Mouse (Mus musculus) cerebellum, postnatal 36 days (tissue): ENCODE results near the gene Anapc15-ps.

Experiments
- DNase-seq, 2 experiments: peaks; one replicate each; pipeline ENCODE4 v3.0.0; 2021 to 2022; ENCODE audit warnings: mixed read lengths in 2 of 2

The Anapc15-ps gene

GRCm38 (mm10) chr10:95689833-95690232 is 16.6 kb upstream of the Anapc15-ps start:
- DNase-seq: no peak

GRCm38 (mm10) chr10:95689058-95689457 is 15.8 kb upstream of the Anapc15-ps start:
- DNase-seq: no peak

- DNase-seq: no peak
These were observed 14.4 kb upstream of the Anapc15-ps start for GRCm38 (mm10) chr10:95687558-95688141.

- DNase-seq: no peak
These were observed 12.8 kb upstream of the Anapc15-ps start for GRCm38 (mm10) chr10:95686041-95686440.

- no peak for DNase-seq
These were observed 11.7 kb upstream of the Anapc15-ps start for GRCm38 (mm10) chr10:95684782-95685555.

- no peak for DNase-seq
These were observed 11.0 kb upstream of the Anapc15-ps start for GRCm38 (mm10) chr10:95684250-95684649.

- no peak for DNase-seq
These were observed 10.5 kb upstream of the Anapc15-ps start for GRCm38 (mm10) chr10:95683735-95684134.

- no peak for DNase-seq
These were observed 9.7 kb upstream of the Anapc15-ps start for GRCm38 (mm10) chr10:95682964-95683363.

GRCm38 (mm10) chr10:95682091-95682740 is 9.0 kb upstream of the Anapc15-ps start:
- no peak for DNase-seq

GRCm38 (mm10) chr10:95681481-95681880 is 8.2 kb upstream of the Anapc15-ps start:
- DNase-seq: no peak

- no peak for DNase-seq
These were observed 7.8 kb upstream of the Anapc15-ps start for GRCm38 (mm10) chr10:95681058-95681440.

GRCm38 (mm10) chr10:95680153-95681057 is 7.2 kb upstream of the Anapc15-ps start:
- no peak for DNase-seq

GRCm38 (mm10) chr10:95679131-95679530 is 5.9 kb upstream of the Anapc15-ps start:
- no peak for DNase-seq

GRCm38 (mm10) chr10:95678661-95679060 is 5.4 kb upstream of the Anapc15-ps start:
- DNase-seq: no peak

GRCm38 (mm10) chr10:95678241-95678640 is 5.0 kb upstream of the Anapc15-ps start:
- DNase-seq: no peak

GRCm38 (mm10) chr10:95677356-95678109 is 4.3 kb upstream of the Anapc15-ps start:
- DNase-seq: peak; percentile 12 to 15

- DNase-seq: no peak
These were observed 3.7 kb upstream of the Anapc15-ps start for GRCm38 (mm10) chr10:95676991-95677355.

- no peak for DNase-seq
These were observed 3.1 kb upstream of the Anapc15-ps start for GRCm38 (mm10) chr10:95676387-95676786.

- DNase-seq: no peak
These were observed 2.2 kb downstream of the Anapc15-ps start for GRCm38 (mm10) chr10:95670781-95671780.

- no peak for DNase-seq
These were observed 3.4 kb downstream of the Anapc15-ps start for GRCm38 (mm10) chr10:95669872-95670271.

GRCm38 (mm10) chr10:95669034-95669433 is 4.2 kb downstream of the Anapc15-ps start:
- no peak for DNase-seq
